Mouse (Mus musculus): ENCODE measurements around the gene Hdac6. TPM values are rescaled to one million over a fixed set of nuclear protein-coding genes. Genes with fewer than 3 reads are reported as not detected.
"Not testable (repeated sequence)": the region's sequence is repeated elsewhere in the genome, so short reads cannot be mapped to it uniquely, and the experiment has no call there.

The Hdac6 gene
- polyA plus RNA-seq, 1 experiment from 2014 or later = 15.8 TPM

DNA sequence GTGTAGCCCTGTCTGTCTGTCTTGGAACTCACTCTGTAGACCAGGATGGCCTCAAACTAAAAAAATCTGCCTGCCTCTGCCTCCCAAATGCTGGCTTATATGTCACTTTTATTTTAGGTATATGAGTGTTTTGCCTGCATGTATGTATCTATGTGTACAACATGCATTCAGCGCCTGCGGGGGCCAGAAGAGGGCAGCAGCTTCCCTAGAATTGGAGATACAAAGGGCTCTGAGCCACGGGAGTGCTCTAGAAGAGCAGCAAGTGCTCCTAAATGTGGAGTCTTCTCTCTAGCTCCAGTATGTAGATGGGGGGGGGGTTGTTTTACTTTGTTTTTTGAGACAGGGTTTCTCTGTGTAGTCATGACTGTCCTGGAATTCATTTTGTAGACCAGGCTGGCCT lies 32.0 kb downstream of the Hdac6 start:
- H3K4me1 ChIP-seq = not testable (repeated sequence)
- 16% methylated on average over 3 of the region's 3 CpGs for WGBS (ENCODE audit: insufficient replicate concordance)

DNA sequence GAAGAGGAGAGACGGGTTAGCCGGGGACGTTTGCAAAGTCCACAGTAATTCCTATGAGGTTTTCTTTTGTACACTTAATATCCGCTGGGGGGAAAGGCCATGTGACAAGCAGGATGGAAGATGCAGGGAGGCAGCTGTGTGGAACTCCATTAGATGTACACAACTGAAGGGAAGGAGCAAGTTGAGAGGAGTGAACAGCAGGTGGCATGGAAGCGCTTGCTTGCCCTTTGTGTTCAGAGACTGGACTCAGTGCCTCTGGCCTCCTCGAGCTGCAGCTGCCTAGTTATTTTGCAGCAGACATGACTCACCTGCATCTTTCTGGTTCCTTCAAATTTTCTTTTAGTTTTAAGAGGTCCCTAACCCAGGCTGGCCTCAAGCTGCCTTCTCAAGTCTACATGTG lies 37.2 kb downstream of the Hdac6 start:
- no peaks in the 10 kb centered on the region for H3K9me3 ChIP-seq (replicated peaks)
- H3K27me3 ChIP-seq (replicated peaks) = no peaks in the 10 kb centered on the region
- no peak overlapping the region for H3K27ac ChIP-seq
- 60% methylated on average over 6 of the region's 6 CpGs for WGBS (ENCODE audit: insufficient replicate concordance)
- H3K9ac ChIP-seq = no peak overlapping the region
- ATAC-seq = no peak
- 0 out of 2 replicates have a peak, but pooled peaks cover 6% of the 10 kb centered on the region for H3K4me1 ChIP-seq
- H3K36me3 ChIP-seq = peaks cover 12% of the 10 kb centered on the region
- no peak overlapping the region for H3K4me3 ChIP-seq
- H3K4me2 ChIP-seq = no peak overlapping the region

More for the DNA sequence above, 32.0 kb downstream of the Hdac6 start:
- ATAC-seq; H3K27ac ChIP-seq; H3K36me3 ChIP-seq; H3K4me3 ChIP-seq; H3K9ac ChIP-seq; H3K4me2 ChIP-seq; H3K9me3 ChIP-seq (replicated peaks): not testable (repeated sequence)
- peaks cover 26% of the 10 kb centered on the region for H3K27me3 ChIP-seq (replicated peaks)

DNA sequence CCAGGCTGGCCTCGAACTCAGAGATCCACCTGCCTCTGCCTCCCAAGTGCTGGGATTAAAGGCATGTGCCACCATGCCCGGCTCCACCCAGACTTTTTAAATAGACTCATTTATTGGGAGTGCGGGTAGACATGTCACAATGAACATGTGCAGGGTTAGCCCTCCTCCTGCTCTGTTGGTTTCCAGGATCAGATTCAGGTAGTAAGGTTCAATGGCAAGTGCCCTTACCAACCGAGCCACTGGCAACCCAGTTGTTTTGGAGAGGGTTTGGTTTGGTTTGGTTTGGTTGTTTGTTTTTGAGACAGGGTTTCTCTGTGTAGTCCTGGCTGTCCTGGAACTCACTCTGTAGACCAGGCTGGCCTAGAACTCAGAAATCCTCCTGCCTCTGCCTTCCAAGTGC lies 38.4 kb downstream of the Hdac6 start, which contains the start of gene Gm10490:
Gene Gm10490 (plus strand): TSS at position 301 of the 400 bp plus-strand sequence.
- peaks cover 12% of the 10 kb centered on the region for H3K36me3 ChIP-seq
- not testable (repeated sequence) for H3K4me2 ChIP-seq; H3K27me3 ChIP-seq (replicated peaks); H3K9ac ChIP-seq; H3K4me3 ChIP-seq; ATAC-seq; H3K27ac ChIP-seq; H3K9me3 ChIP-seq (replicated peaks); H3K4me1 ChIP-seq
- WGBS (ENCODE audit: insufficient replicate concordance) = 77% methylated on average over 4 of the region's 4 CpGs

DNA sequence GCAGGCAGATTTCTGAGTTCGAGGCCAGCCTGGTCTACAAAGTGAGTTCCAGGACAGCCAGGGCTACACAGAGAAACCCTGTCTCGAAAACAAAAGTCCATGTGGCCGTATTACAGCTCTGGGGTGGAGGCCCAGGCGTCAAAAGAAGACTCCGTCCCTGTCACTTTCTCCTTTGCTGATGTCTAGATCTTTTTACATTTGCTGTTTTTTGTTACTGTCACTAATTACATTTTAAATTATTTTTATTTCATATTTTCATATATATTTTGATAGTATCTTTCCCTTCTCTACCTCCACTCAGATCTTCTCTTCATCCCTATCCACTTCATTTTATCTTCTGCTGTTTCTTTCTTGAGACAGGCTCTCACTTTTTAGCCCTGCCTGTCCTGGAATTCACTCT lies 40.0 kb downstream of the Hdac6 start, which contains the start of gene Gm10491:
Gene Gm10491 (minus strand): TSS at position 101 of the 400 bp plus-strand sequence.
- Histone ChIP-seq H3K36me3 (peaks cover 12% of the 10 kb centered on the region), H3K9me3 (replicated peaks) (no peaks in the 10 kb centered on the region), H3K27me3 (replicated peaks) (no peaks in the 10 kb centered on the region), H3K4me1 (0 out of 2 replicates have a peak, but pooled peaks cover 6% of the 10 kb centered on the region), H3K27ac (no peak within 1 kb of the TSS), H3K4me3 (no peak within 1 kb of the TSS), H3K4me2 (no peak within 1 kb of the TSS), H3K9ac (no peak within 1 kb of the TSS)
- 72% methylated on average over 5 of the region's 5 CpGs for WGBS (ENCODE audit: insufficient replicate concordance)
- ATAC-seq = no peak

DNA sequence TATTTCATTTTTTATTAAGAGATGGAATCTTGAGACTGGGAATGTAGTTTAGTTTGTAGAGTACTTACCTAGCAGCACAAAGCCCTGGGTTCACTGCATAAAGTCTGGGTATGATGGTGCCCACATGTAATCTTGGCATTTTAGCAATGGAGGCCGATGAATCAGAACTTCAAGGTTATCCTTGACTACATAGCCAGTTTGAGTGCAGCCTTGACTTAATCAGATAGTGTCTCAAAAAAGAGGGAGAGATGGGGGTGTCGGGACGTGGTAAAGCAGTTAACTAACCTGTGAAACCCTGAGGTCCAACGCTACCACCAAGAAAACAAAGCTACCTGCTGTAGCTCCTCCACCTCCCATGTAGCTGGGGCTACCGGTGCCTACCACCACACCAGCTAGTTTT lies 43.2 kb downstream of the Hdac6 start:
- WGBS (ENCODE audit: insufficient replicate concordance) = 80% methylated on average over 5 of the region's 5 CpGs
- ATAC-seq = no peak
- H3K36me3 ChIP-seq = peaks cover 18% of the 10 kb centered on the region

DNA sequence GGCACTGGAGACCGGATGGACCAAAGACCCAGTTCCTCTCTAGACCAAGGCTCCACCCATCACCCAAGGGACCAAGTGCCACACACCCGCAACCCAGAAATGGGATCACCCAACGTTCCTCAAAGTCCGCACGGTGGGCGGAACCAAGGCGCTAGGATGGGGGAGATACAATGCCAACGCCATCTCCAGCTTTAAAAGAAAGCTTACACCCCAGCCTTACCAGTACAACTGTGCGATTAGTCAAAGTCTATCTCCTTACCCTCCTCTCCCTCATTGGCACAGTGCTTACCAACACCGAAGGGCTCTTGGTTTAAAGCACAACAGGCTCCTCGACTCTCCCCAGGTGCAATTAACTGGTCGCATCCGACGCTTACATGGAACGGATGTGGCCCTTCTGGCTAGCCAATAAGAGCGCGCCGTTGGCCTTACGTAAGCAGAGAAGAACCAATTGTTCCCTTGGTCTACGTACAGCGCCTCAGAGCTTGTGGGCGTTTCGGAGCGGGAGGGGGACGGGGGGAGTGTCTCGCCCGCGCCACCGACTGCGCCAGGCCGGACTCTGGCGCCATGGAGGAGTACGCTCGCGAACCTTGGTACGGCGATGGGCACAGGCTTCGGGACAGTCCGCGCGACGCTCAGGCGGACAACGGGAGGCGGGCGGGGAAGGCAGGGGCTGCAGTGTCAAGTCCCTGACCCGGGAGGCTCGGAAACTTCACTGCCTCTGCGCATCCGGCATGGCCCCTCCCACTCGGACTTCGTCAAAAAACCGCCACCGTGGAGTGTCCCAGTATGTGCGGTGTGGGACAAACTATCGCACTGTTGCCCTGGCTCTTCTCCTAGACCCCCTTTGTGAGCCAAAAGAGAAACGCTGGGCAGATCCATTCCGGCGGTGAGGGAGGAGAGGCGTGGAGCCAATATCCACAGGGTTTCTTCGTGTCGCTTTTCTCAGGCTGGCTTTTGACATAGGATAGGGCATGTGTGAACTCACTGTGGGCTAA lies 48.5 kb downstream of the Hdac6 start, which contains the start of the genes Pqbp1 and Timm17b:
Gene Pqbp1 (minus strand): TSS at position 390 of the 995 bp plus-strand sequence.
Gene Timm17b (plus strand): TSS at position 478 of the 995 bp plus-strand sequence.
- Histone ChIP-seq H3K9me3 (replicated peaks) (no peaks in the 10 kb centered on the region), H3K4me1 (peaks cover 19% of the 10 kb centered on the region), H3K27me3 (replicated peaks) (no peaks in the 10 kb centered on the region), H3K4me3 (peak within 1 kb of the TSS; percentile 68), H3K36me3 (peaks cover 26% of the 10 kb centered on the region), H3K9ac (peak within 1 kb of the TSS; percentile 74), H3K27ac (peak within 1 kb of the TSS; percentile 81), H3K4me2 (peak within 1 kb of the TSS; percentile 73)
- ATAC-seq = peak; percentile 98
- 8% methylated on average over 62 of the region's 62 CpGs for WGBS (ENCODE audit: insufficient replicate concordance)

More for the DNA sequence above, 43.2 kb downstream of the Hdac6 start:
- Histone ChIP-seq H3K9me3 (replicated peaks) (no peaks in the 10 kb centered on the region), H3K27ac (no peak overlapping the region), H3K4me2 (no peak overlapping the region), H3K27me3 (replicated peaks) (no peaks in the 10 kb centered on the region), H3K9ac (no peak overlapping the region), H3K4me3 (no peak overlapping the region), H3K4me1 (peaks cover 10% of the 10 kb centered on the region; the same call in 1 of the 2 replicates)

DNA sequence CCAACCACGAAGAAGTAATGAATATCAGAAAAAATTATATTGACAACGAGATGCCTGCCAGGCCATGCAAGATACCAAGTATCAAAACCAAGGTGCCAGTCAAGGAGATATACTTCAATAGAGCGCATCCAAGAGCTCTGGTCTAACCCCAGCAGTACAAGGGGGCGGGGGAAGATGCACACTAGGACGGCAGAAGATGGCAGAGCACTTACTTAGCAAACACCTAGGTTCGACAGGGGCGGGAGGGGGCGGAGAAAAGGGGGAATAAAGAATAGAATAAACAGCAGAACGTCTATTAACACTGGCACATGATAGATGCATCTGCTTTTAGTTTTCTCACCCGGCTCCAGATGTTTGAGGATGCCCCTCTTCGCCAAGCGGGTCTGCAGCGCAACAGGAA lies 49.5 kb downstream of the Hdac6 start:
- no peaks in the 10 kb centered on the region for H3K27me3 ChIP-seq (replicated peaks)
- peaks cover 19% of the 10 kb centered on the region for H3K4me1 ChIP-seq
- peak overlapping the region; percentile 81 for H3K27ac ChIP-seq
- peak overlapping the region; percentile 73 for H3K4me2 ChIP-seq
- H3K36me3 ChIP-seq = peaks cover 36% of the 10 kb centered on the region
- no peak for ATAC-seq
- H3K9me3 ChIP-seq (replicated peaks) = no peaks in the 10 kb centered on the region
- WGBS (ENCODE audit: insufficient replicate concordance) = 23% methylated on average over 13 of the region's 13 CpGs
- H3K4me3 ChIP-seq = peak overlapping the region; percentile 68
- peak overlapping the region; percentile 74 for H3K9ac ChIP-seq

DNA sequence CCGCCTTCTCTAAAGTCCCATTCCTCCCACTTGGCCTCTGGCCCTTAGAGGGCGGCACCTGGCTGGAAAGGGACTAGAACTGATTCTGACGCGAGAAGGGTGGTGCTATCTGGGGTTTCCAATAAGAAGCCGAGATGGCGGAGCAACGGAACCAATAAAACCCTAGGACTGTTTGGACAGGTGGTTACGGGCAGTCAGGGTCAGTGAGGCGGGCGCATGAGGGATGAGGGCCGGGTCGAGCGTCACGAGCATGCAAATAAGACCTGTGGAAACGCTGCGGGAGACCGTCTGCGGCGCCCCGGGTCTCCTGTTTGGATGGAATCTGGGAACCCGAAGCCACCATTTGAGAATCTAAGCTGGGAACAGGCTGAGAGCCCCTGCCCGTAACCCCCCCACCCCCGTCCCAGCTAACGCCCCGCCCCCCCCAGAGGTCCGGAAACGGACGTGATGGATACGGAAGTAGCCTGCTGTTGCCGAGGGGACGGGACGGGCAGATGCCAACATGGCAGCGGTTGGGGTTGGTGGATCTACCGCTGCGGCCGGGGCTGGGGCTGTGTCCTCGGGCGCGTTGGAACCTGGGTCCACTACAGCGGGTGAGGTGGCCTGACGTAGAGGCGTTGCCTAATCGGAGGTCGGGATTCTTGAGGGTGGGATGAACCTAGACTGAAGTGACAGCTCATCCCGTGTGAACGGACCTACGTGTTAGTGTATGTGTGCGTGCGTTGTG lies 63.7 kb downstream of the Hdac6 start, which contains the start of gene Slc35a2:
Gene Slc35a2 (plus strand): TSS at position 188 of the 727 bp plus-strand sequence.
- no peaks in the 10 kb centered on the region for H3K9me3 ChIP-seq (replicated peaks)
- peak within 1 kb of the TSS; percentile 76 for H3K27ac ChIP-seq
- H3K4me1 ChIP-seq = peaks cover 21% of the 10 kb centered on the region
- WGBS (ENCODE audit: insufficient replicate concordance) = 5% methylated on average over 46 of the region's 49 CpGs
- peaks cover 6% of the 10 kb centered on the region; the same call in 1 of the 2 replicates for H3K36me3 ChIP-seq
- H3K4me3 ChIP-seq = peak within 1 kb of the TSS; percentile 74
- ATAC-seq = peak; percentile 92
- H3K4me2 ChIP-seq = peak within 1 kb of the TSS; percentile 74
- no peaks in the 10 kb centered on the region for H3K27me3 ChIP-seq (replicated peaks)
- peak within 1 kb of the TSS; percentile 65 for H3K9ac ChIP-seq

Other genes starting within 250 kb of the Hdac6 start
- 14.6 and 15.6 TPM in 2 replicates for gene Wdr45, start 233.6 kb downstream of the Hdac6 start, polyA plus RNA-seq (2016; fragmentation: Nextera tagmentation; extraction: Ambion mirVana)
- gene Gm45208, start 225.6 kb downstream of the Hdac6 start, polyA plus RNA-seq (2016; fragmentation: Nextera tagmentation; extraction: Ambion mirVana) = not detected in 2 replicates
- gene Praf2, start 219.4 kb downstream of the Hdac6 start, polyA plus RNA-seq (2016; fragmentation: Nextera tagmentation; extraction: Ambion mirVana) = 13.0 and 13.4 TPM in 2 replicates
- 2.6 and 3.2 TPM in 2 replicates for gene Ccdc120, start 197.0 kb downstream of the Hdac6 start, polyA plus RNA-seq (2016; fragmentation: Nextera tagmentation; extraction: Ambion mirVana)
- 14.1 and 15.1 TPM in 2 replicates for gene Tfe3, start 185.3 kb downstream of the Hdac6 start, polyA plus RNA-seq (2016; fragmentation: Nextera tagmentation; extraction: Ambion mirVana)
- gene Gripap1, start 158.1 kb downstream of the Hdac6 start, polyA plus RNA-seq (2016; fragmentation: Nextera tagmentation; extraction: Ambion mirVana) = 36.8 and 39.1 TPM in 2 replicates
- 0.37 and 0.38 TPM in 2 replicates for gene Kcnd1, start 125.6 kb downstream of the Hdac6 start, polyA plus RNA-seq (2016; fragmentation: Nextera tagmentation; extraction: Ambion mirVana)
- gene Otud5, start 106.5 kb downstream of the Hdac6 start, polyA plus RNA-seq (2016; fragmentation: Nextera tagmentation; extraction: Ambion mirVana) = 57.3 and 60.1 TPM in 2 replicates
- gene Pim2, start 69.6 kb downstream of the Hdac6 start, polyA plus RNA-seq (2016; fragmentation: Nextera tagmentation; extraction: Ambion mirVana) = 5.0 and 5.2 TPM in 2 replicates
- 19.7 and 23.1 TPM in 2 replicates for gene Slc35a2, start 63.9 kb downstream of the Hdac6 start, polyA plus RNA-seq (2016; fragmentation: Nextera tagmentation; extraction: Ambion mirVana)
- gene Pqbp1, start 48.6 kb downstream of the Hdac6 start, polyA plus RNA-seq (2016; fragmentation: Nextera tagmentation; extraction: Ambion mirVana) = 65.0 and 65.2 TPM in 2 replicates
- 98.3 and 98.9 TPM in 2 replicates for gene Timm17b, start 48.5 kb downstream of the Hdac6 start, polyA plus RNA-seq (2016; fragmentation: Nextera tagmentation; extraction: Ambion mirVana)
- not detected in 2 replicates for gene Gm10491, start 40.1 kb downstream of the Hdac6 start, polyA plus RNA-seq (2016; fragmentation: Nextera tagmentation; extraction: Ambion mirVana)
- not detected in 2 replicates for gene Gm10490, start 38.3 kb downstream of the Hdac6 start, polyA plus RNA-seq (2016; fragmentation: Nextera tagmentation; extraction: Ambion mirVana)
- 0.26 and 0.33 TPM in 2 replicates for gene Pcsk1n, start 28.1 kb downstream of the Hdac6 start, polyA plus RNA-seq (2016; fragmentation: Nextera tagmentation; extraction: Ambion mirVana)
- 0.17 TPM in 1 of 2 replicates, not detected in the other for gene Eras, start 19.3 kb downstream of the Hdac6 start, polyA plus RNA-seq (2016; fragmentation: Nextera tagmentation; extraction: Ambion mirVana)
- 148 and 156 TPM in 2 replicates for gene Gata1, start 30.2 kb upstream of the Hdac6 start, polyA plus RNA-seq (2016; fragmentation: Nextera tagmentation; extraction: Ambion mirVana)
- gene Glod5, start 70.6 kb upstream of the Hdac6 start, polyA plus RNA-seq (2016; fragmentation: Nextera tagmentation; extraction: Ambion mirVana) = 0.25 TPM in 1 of 2 replicates, not detected in the other
- 57.1 and 57.5 TPM in 2 replicates for gene Suv39h1, start 126.9 kb upstream of the Hdac6 start, polyA plus RNA-seq (2016; fragmentation: Nextera tagmentation; extraction: Ambion mirVana)
- gene Was, start 142.6 kb upstream of the Hdac6 start, polyA plus RNA-seq (2016; fragmentation: Nextera tagmentation; extraction: Ambion mirVana) = 3.2 and 3.5 TPM in 2 replicates
- gene Wdr13, start 185.0 kb upstream of the Hdac6 start, polyA plus RNA-seq (2016; fragmentation: Nextera tagmentation; extraction: Ambion mirVana) = 9.4 and 9.9 TPM in 2 replicates
- gene Rbm3, start 198.0 kb upstream of the Hdac6 start, polyA plus RNA-seq (2016; fragmentation: Nextera tagmentation; extraction: Ambion mirVana) = 351 and 363 TPM in 2 replicates
- 6.7 and 7.0 TPM in 2 replicates for gene Tbc1d25, start 228.3 kb upstream of the Hdac6 start, polyA plus RNA-seq (2016; fragmentation: Nextera tagmentation; extraction: Ambion mirVana)
- 58.3 and 59.8 TPM in 2 replicates for gene Ebp, start 245.6 kb upstream of the Hdac6 start, polyA plus RNA-seq (2016; fragmentation: Nextera tagmentation; extraction: Ambion mirVana)

All from liver, embryonic 12.5 days (tissue).